Mouse (Mus musculus): ENCODE measurements around the gene Timm10. TPM values are rescaled to one million over a fixed set of nuclear protein-coding genes. Genes with fewer than 3 reads are reported as not detected.

Gene Timm10
- polyA plus RNA-seq, 1 experiment: 62.7 TPM

- no peak for DNase-seq (ENCODE audit: low read depth)
- TF ChIP-seq CTCF (IDR thresholded peaks at IDR 0.05; ENCODE audit: borderline replicate concordance, extremely low read depth, insufficient read depth, insufficient read length) (no peak), POLR2A (IDR thresholded peaks at IDR 0.05; ENCODE audit: borderline replicate concordance, extremely low read depth, insufficient read depth, insufficient read length, poor library complexity, severe bottlenecking) (no peak)
These were observed 4.2 kb upstream of the Timm10 start, which contains the start of gene Smtnl1 for GRCm38 (mm10) chr2:84822552-84822951. TSS of gene Smtnl1 (minus strand) at chr2:84822652.

DNA sequence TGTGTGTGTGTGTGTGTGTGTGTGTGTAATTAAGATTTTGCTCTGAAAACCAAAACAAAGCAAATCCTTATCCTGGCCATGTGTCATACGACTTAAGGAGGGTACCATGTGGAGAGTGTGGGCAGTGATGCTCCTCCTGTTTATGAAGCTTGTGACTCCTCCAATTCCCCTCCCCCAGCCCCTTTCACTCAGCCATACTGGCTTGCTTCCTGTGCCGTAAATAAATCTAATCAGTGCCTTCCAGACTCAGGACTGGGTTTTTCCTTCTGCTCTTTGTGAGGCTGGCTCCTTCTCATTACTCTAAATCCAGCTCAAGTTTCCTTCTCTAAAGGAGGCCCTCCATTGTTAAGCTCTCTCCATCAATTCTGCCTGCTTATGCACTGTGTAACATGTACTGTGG, 3.6 kb upstream of the Timm10 start:
- TF ChIP-seq POLR2A (IDR thresholded peaks at IDR 0.05; ENCODE audit: borderline replicate concordance, extremely low read depth, insufficient read depth, insufficient read length, poor library complexity, severe bottlenecking) (no peak), CTCF (IDR thresholded peaks at IDR 0.05; ENCODE audit: borderline replicate concordance, extremely low read depth, insufficient read depth, insufficient read length) (no peak)
- DNase-seq (ENCODE audit: low read depth): no peak

GRCm38 (mm10) chr2:84827283-84827920, 605 bp downstream of the Timm10 start:
- DNase-seq (ENCODE audit: low read depth): no peak
- TF ChIP-seq CTCF (IDR thresholded peaks at IDR 0.05; ENCODE audit: borderline replicate concordance, extremely low read depth, insufficient read depth, insufficient read length): no peak
- no peak for TF ChIP-seq POLR2A (IDR thresholded peaks at IDR 0.05; ENCODE audit: borderline replicate concordance, extremely low read depth, insufficient read depth, insufficient read length, poor library complexity, severe bottlenecking)

DNA sequence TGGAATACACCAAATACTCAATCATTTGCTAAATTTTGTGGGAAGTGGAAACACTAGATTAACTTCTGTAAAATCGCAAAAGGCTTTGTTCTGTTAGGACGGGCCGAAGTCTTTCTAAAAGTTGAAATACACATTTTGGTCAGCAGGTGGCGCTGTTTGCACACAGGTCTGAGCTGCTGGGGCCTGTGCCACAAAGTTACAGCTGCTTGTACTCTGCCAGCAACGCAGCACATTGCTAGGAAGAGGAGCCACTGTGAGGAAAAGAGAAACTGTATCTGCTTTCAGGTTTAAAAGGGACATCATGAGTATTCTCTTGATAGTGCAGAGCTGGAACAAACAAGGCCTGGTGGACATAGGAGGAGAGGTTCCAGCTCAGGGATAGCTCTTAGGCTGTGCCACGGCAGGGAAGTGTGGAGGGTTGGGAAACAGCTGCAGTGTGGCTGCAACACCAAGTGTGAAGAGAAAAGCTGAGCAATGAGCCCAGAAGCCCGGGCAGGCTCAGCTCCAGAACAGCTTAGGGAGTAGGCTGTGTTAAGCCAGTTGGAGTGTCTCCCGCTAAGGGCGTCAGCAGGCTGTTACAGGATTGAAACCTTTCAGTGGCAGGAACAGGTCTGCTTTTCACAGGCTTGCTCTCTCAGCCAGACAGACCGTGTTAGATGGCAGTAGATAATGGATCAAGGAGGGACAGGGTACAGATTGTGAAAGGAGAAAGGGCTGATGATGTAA, 5.0 kb downstream of the Timm10 start:
- no peak for TF ChIP-seq POLR2A (IDR thresholded peaks at IDR 0.05; ENCODE audit: borderline replicate concordance, extremely low read depth, insufficient read depth, insufficient read length, poor library complexity, severe bottlenecking)
- peak; percentile 94 for TF ChIP-seq CTCF (IDR thresholded peaks at IDR 0.05; ENCODE audit: borderline replicate concordance, extremely low read depth, insufficient read depth, insufficient read length)
- peak; percentile 94 for DNase-seq (ENCODE audit: low read depth)

GRCm38 (mm10) chr2:84837107-84837506, 10.3 kb downstream of the Timm10 start:
- TF ChIP-seq CTCF (IDR thresholded peaks at IDR 0.05; ENCODE audit: borderline replicate concordance, extremely low read depth, insufficient read depth, insufficient read length): no peak
- TF ChIP-seq POLR2A (IDR thresholded peaks at IDR 0.05; ENCODE audit: borderline replicate concordance, extremely low read depth, insufficient read depth, insufficient read length, poor library complexity, severe bottlenecking): no peak

GRCm38 (mm10) chr2:84837817-84838592, 11.2 kb downstream of the Timm10 start:
- TF ChIP-seq CTCF (IDR thresholded peaks at IDR 0.05; ENCODE audit: borderline replicate concordance, extremely low read depth, insufficient read depth, insufficient read length) (no peak), POLR2A (IDR thresholded peaks at IDR 0.05; ENCODE audit: borderline replicate concordance, extremely low read depth, insufficient read depth, insufficient read length, poor library complexity, severe bottlenecking) (no peak)
- no peak for DNase-seq (ENCODE audit: low read depth)

More at GRCm38 (mm10) chr2:84837107-84837506, 10.3 kb downstream of the Timm10 start:
- DNase-seq (ENCODE audit: low read depth): peak; percentile 35

- no peak for DNase-seq (ENCODE audit: low read depth)
These were observed 11.8 kb downstream of the Timm10 start, which contains the start of gene Slc43a1 for GRCm38 (mm10) chr2:84838593-84838949. TSS of gene Slc43a1 (plus strand) at chr2:84838850.

GRCm38 (mm10) chr2:84838993-84839980, 12.5 kb downstream of the Timm10 start:
- no peak for TF ChIP-seq CTCF (IDR thresholded peaks at IDR 0.05; ENCODE audit: borderline replicate concordance, extremely low read depth, insufficient read depth, insufficient read length)
- no peak for TF ChIP-seq POLR2A (IDR thresholded peaks at IDR 0.05; ENCODE audit: borderline replicate concordance, extremely low read depth, insufficient read depth, insufficient read length, poor library complexity, severe bottlenecking)
- DNase-seq (ENCODE audit: low read depth): peak; percentile 48

More at GRCm38 (mm10) chr2:84838593-84838949, 11.8 kb downstream of the Timm10 start, which contains the start of gene Slc43a1:
- no peak for TF ChIP-seq POLR2A (IDR thresholded peaks at IDR 0.05; ENCODE audit: borderline replicate concordance, extremely low read depth, insufficient read depth, insufficient read length, poor library complexity, severe bottlenecking)
- TF ChIP-seq CTCF (IDR thresholded peaks at IDR 0.05; ENCODE audit: borderline replicate concordance, extremely low read depth, insufficient read depth, insufficient read length): no peak

- TF ChIP-seq CTCF (IDR thresholded peaks at IDR 0.05; ENCODE audit: borderline replicate concordance, extremely low read depth, insufficient read depth, insufficient read length) (no peak), POLR2A (IDR thresholded peaks at IDR 0.05; ENCODE audit: borderline replicate concordance, extremely low read depth, insufficient read depth, insufficient read length, poor library complexity, severe bottlenecking) (no peak)
- peak; percentile 84 for DNase-seq (ENCODE audit: low read depth)
These were observed 13.4 kb downstream of the Timm10 start for GRCm38 (mm10) chr2:84840016-84840747.

Measured in brain, embryonic 14.5 days (tissue).